Mouse (Mus musculus) left cerebral cortex, postnatal 36 days (tissue): ENCODE results near the gene Mxra7. TPM values are rescaled to one million over a fixed set of nuclear protein-coding genes. Genes with fewer than 3 reads are reported as not detected.
"Not testable (repeated sequence)": the region's sequence is repeated elsewhere in the genome, so short reads cannot be mapped to it uniquely, and the experiment has no call there.

Experiments used
- DNase-seq, 2 experiments: peaks; one replicate each; pipeline ENCODE4 v3.0.0; 2021 to 2022; ENCODE audit warnings: low spot score in 2 of 2, mixed read lengths in 1 of 2
- intact Hi-C: fragments of 180-260 bp; cut with DNase I; formaldehyde crosslinking; loops from one replicate; pipeline ENCODE4 v1.15.1; 2025
- total RNA-seq, 2 experiments: library from RNA; stranded (reverse); gene quantifications; 2 replicates each; pipeline ENCODE4 v1.2.3; 2021

Mxra7 gene
- total RNA-seq, 2 experiments from 2014 or later = 15.4 to 18.3 TPM

DNA sequence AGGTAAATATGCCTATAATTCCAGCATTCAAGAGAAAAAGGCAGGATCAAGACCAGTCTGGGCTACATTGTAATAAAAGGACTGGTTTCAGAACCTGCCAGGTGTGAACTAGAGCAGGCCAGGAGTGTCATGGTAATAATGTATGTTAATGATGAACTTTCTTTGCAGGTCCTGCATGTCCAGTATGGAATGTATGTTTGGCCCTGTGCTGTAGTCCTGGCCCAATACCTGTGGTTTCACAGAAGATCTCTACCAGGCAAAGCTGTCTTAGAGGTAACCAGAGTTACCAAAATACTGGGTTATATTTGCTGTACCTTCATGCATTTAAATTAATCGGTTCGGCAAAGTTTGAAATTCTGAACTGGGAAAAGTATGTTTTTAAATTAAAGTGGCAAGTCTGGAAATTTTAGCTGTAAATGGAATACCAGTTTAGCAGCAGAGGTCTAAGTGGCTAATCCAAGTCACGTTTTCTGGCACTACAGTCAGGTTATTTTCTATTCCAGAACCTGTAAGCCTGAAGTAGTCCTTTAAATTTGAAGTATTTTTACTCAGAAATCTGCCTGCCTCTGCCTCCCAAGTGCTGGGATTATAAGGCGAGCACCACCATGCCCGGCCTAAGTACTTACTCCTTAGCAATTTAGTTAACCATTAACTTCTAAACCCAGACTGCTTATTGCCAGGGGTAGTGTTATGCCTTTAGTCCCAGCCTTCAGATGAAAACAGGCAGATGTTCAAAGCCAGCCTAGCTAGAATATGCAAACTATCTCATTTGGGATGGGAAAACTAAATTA, 20.4 kb upstream of the Mxra7 start:
- intact Hi-C loops = no loop called here
- no peak for DNase-seq

DNA sequence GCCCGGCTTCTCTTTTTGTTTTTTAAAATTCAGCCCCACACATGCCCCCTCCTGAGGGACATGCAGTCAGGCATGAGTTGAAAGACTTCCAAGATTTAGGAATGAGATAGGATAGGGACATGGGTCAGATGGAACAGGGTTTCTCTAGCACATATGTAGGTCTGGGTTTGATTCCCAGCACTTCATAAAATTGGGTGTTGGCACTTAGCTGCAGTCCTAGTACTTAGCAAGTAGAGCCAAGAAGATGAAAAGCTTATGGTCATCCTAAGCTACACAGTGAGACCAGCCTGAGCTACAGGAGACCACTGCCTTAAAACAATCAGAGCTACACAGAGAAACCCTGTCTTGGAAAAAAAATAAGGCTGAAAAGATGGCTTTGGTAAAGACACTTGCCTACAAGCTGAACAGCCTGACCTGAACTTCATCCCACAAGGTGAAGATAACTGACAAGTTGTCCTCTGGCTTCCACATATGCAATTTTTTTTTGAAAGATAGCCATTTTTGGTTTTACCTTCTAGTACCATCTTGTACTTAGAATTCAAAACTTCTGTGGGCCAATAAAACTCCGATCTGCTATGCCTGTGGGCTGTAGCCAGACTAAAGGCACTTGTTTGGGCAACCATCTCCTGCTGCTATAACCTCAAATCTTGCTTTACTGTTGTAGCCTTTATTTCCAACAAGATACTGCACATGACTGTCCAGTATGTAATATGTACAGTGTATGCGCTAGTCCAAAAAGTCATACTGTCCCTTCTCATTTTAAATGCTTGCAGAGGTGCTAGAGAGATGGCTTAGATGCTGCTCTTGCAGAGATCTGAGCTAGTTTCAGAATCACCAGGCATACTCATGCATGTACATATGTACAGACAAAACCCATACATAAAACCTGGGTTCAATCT, 19.6 kb upstream of the Mxra7 start:
- intact Hi-C loops = no loop called here

DNA sequence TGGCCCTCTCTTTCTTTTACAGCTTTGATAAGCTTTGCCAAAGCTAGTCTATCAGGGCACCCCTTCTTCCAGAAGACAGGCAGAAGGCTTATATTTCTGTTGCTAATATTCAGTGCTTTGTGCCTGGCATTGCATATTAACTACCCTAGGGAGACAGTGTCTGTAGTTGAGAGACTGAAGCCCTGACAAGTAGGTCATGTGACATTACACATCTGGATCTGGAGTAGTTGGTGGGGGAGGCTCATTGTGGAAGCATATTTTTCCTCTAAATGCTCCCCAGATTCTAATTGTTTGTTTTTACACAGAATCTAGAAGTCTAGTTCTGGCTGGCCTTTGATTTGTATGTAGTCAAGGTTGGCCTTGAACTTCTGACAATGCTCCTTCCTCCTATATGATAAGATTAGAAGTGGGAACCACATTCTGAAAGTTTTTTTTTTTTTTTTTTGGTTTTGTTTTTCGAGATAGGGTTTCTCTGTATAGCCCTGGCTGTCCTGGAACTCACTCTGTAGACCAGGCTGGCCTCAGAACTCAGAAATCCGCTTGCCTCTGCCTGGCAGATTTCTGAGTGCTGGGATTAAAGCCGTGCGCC, 18.8 kb upstream of the Mxra7 start:
- DNase-seq = no peak
- intact Hi-C loops = no loop called here

More for the DNA sequence above, 19.6 kb upstream of the Mxra7 start:
- DNase-seq = no peak

DNA sequence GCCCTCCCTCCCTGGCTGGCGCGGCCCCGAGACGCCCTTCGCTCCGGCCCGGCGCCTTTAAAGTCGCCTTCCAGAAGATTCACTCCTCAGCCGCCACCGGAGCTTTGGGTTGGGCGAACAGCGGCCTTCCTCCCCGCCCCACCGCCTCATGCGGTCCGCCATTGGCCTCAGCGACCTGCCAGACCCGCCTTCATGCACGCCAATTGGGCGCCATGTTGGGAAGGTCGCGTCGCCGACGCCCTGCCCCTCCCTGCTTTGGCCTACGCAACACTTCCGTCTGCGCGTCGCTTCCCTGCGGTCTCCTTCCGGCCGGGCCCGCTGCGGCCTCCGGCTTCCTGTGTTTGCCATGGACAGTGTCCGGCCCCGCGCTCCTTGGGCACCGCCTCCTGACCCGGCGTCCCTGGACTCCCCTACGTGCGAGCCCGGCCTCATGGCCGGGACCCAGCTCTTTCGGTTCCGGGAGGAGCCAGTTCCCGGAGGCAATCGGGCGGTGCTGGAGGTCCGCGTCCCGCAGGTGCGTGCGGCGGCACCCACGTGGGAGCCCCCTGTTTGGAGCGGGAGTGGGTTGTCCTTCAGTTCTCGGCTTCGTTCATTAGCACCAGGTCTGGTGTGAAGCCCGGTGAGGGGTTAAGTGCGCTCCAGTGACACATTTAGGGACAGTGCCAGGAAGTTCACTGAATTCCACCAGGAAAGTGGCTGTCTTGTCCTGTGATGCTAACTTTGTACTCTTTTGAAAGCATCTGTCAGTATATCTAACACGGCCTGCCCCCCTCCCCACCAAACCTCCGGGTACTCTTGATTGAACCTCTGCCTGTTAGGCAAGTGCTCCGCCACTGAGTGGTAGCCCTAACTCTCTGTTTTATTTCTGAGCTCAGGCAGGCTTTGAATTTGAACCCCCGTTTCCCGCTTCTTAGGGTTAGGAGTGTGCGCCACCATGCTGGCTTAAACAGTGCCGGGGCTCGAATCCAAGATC, 15.7 kb upstream of the Mxra7 start, which contains the start of the genes Mettl23 and Jmjd6:
TSS of gene Mettl23 (plus strand) at position 18 of the 973 bp plus-strand sequence.
TSS of gene Jmjd6 (minus strand) at position 189 of the 973 bp plus-strand sequence.
- intact Hi-C loops = loop anchor here (1.0 kb wide), 1 partner anchor 10 kb away; the partner anchor contains the start of gene Srsf2

DNA sequence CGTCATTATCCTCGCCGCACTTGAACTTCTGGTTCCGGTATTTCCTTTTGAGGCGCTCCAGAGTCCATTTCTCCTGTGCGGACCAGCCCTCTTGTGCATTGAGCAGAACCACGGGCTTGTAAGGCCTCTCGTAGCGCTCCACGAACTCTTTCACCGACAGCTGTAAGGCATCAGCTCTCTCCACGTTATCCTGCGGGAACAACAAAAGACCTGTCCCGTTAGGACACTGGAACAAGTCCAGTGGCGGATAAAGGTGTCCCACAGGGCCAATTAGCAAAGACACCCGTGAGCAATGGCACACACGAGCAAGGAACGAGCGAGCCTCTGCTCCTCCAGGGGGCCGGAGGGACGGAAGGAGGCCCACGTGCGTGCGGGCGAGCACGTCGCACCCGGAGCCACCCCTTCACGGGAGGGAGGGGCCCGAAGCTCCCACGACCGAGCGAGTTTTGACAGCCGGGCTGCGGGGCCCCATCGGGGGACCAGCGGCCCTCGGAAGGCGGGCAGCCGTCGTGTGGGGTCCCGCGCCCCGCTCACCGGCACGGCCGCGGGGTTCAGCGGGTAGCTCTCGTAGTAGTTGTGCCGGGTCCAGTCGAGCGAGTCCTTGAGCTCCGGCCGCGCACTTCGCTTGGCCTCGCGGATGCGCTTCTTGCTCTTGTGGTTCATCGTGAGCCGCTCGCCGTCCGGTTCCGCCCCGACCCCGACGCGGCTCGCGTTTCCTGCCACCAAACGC, 14.8 kb upstream of the Mxra7 start:
- DNase-seq = peak; percentile 76 to 80
- intact Hi-C loops = loop anchor here (1.0 kb wide), 1 partner anchor 11 kb away; the partner anchor contains the start of gene Srsf2

More for the DNA sequence above, 15.7 kb upstream of the Mxra7 start, which contains the start of the genes Mettl23 and Jmjd6:
- DNase-seq = peak; percentile 98 to 99

DNA sequence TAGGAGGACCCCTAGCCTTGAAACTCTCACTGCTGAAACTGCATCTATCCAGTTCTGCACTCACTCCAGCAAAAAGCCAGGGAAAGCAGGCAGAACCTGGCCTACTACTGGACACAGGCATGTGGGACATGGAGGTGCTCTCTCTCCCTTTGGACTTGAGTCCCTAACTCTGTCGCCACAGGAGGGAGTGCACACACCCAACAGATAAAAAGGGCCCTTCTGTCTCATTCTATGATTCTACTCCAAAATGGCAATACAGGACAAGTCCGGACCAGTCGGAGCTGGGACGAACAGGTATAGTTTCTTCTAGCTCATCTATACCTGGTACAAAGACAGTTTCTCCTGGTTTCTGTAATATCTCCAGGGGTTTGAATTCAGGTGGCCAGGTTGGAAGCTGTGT, 12.9 kb upstream of the Mxra7 start:
- no peak for DNase-seq
- intact Hi-C loops = no loop called here

DNA sequence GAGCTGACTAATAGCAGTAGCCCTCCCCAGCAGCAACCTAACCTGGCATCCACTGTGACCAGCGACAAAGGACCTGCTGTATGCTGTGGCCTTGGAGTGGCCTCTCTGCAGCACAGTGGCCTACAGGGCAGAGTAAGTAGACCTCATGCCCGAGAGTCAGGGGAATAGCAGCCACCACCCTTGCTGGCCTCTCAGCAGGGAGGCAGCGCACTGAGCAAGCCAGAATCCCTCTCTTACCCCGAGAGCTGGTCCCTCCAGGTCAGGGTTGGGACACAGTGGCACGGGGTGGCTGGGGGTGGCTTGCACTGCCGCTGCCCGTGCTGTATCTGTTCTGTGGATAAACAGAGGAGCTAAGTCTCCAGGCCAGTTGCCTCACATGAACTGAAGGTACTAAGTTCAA, 11.8 kb upstream of the Mxra7 start:
- intact Hi-C loops = no loop called here
- no peak for DNase-seq

DNA sequence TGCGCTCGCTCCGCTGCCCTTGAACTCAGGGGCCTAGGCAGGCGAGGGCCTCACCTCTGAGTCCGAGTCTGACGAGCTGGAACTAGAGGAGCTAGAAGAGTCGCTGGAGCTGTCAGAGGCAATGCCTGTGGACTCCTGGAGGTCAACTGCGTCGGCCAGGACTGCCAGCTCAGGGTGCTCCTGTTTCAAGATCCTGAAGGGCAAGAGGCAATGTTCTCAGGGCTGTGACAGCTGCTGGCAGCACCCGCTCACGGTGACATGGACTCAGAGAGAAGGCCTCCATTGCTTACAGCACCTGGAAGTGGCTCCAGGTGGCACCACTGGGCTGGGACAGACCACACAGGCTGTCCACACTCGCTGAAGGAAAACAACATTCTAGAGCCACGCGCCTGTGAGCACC, 11.1 kb upstream of the Mxra7 start:
- intact Hi-C loops = no loop called here

DNA sequence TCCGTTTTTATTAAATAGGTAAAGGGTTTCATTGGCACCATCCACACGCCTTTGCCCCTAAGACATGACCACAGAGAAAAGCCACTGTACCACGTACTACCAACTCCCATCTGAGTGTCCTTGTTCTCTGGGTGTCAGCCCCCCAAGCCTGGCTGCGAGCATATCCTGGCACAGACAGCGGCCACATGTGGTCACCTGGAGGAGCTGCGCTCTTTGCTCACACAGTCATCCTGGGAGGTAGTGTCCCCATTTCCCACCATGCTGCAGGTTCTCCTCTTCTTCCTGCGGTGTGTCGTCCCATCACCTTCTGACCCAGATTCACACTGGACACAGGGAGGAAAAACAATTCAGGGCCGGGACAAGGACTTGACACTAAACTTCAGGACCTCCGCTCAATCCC, 9.6 kb upstream of the Mxra7 start:
- intact Hi-C loops = no loop called here
- DNase-seq = no peak

More for the DNA sequence above, 11.1 kb upstream of the Mxra7 start:
- DNase-seq = no peak

DNA sequence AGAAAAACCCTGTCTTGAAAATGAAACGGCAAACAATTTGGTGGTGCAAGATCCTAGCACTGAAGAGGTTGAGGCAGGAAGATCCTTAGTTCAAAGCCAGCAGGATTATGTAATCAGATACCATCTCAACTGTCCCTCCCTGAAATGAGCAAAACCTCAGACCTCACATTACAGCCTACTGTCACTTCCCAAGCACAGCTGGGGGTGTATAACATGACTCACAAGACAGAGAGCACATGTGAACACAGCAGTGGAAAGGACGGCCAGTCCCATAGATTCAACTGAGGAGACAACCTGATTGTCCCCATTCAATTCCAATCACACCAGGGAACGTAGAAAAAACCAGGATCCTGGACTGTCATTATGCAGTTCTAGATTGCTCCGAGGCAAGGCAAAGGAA, 8.4 kb upstream of the Mxra7 start:
- intact Hi-C loops = no loop called here

DNA sequence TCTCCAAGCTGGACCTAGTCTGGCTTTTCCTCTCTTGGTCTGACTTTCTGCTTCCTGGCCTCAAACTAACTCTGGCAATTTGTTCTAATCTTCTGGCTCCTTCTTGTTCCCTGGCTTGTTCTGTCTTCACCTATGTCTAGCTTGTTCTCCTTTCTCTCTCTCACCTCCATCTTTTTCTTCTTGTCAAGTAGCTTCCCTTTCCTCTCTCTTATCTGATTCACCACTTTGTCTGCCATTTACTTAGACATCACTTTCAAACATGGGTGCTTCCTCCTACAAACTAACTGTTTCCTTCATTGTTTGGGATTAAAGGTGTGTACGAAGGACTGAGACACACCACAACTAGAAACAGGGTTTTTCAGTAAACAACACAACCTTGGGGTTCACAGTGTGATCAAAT, 7.1 kb upstream of the Mxra7 start:
- no peak for DNase-seq
- intact Hi-C loops = no loop called here

More for the DNA sequence above, 8.4 kb upstream of the Mxra7 start:
- DNase-seq = no peak

DNA sequence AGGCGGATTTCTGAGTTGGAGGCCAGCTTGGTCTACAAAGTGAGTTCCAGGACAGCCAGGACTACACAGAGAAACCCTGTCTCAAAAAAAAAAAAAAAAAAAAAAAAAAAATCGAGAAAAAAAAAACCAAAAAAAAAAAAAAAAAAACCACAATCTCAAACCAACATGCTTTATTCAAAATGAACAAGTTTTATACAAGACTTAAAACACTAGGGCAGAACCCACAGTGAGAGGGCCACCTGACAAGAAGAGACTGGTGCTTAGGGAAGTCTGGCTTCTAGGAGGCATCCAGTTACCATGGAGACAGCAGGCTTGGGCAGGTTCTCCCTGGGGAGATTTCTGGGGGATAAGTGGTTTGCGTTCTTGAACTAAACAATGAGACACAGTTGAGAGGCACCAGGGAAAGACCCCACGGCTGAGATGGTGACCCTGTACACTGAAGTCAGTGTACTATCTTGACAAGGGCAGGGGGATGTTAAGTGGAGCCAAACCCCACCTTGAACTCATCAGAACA, 4.4 kb upstream of the Mxra7 start:
- intact Hi-C loops = no loop called here
- DNase-seq = no peak

DNA sequence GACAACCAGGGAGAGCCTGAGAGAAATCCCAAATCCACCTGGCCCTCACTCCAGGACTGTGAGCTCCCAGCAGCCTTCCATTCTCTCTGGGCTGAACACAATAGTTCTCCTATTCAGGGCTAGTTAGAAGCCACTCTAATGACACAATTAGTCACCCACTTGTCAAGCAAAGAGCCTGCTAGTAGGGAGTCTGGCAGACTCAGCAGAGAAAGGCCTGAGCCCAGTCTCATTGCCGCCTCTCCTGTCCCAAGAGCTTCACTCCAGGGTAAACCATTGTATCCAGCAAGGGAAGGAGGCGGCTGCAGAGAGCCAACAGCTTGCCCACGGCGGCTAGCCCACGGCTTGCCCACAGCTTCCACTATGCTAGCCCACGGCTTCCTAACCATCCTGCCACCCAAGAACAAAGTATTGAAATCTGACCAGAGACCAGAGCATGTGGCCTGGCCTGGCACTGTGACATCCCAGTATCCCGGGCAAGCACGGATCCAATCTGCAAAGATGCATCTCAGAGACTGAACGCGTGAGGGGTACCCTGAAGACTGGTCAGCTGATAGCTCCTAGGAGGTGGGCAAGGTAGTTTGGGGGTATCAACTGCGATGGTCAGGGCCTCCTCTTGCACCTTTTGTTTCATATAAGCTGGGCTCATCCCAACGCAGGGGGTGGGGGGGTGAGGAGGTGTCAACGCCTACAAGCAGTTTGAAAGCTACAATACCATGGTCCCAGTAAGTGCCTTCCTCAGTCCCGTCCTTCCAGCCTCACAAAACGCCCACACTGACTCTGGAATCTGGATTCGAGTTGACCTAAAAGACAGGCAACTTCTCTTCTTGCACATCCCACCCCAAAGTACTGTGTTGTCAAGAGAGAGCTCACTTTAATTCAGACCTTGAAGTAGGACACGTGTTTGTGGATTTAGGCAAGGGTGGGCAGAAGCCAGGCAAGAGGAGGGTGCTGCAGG, 1.0 kb downstream of the Mxra7 start:
- intact Hi-C loops = no loop called here
- no peak for DNase-seq

DNA sequence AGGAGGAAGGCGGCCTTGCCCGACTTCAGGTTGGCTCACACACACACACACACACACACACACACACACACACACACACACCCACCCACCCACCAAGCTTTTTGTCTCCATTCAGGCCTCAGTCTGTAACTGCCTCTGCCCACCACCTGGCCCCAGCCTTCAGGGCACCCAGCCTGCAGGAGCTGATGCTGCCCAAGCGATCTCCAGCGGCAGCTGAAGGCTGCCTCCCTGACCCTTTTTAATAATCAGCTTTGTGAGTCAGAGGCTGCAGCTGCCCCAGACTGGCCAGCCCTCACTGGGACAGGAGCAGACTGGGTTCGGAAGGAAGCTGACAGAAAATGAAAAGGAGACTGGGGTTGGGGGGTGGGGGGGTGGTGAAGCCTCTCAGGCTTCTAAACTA, 2.6 kb downstream of the Mxra7 start:
- no peak for DNase-seq
- intact Hi-C loops = no loop called here

DNA sequence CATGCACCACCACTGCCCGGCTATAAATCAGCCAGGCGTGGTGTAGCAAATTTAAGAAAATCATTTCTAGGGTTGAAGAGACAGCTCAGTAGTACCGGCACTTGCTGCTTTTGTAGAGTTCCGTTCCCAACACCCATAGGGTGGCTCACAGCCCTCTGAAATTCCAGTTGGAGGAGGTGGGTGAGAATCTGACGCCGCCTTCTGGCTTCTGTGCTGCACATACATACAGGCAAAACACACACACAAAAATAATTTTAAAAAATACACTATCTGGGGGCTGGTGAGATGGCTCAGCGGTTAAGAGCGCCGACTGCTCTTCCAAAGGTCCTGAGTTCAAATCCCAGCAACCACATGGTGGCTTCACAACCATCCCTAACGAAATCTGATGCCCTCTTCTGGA, 4.0 kb downstream of the Mxra7 start:
- DNase-seq = peak in 1 of 2 experiments; percentile 43
- intact Hi-C loops = not testable (repeated sequence)

DNA sequence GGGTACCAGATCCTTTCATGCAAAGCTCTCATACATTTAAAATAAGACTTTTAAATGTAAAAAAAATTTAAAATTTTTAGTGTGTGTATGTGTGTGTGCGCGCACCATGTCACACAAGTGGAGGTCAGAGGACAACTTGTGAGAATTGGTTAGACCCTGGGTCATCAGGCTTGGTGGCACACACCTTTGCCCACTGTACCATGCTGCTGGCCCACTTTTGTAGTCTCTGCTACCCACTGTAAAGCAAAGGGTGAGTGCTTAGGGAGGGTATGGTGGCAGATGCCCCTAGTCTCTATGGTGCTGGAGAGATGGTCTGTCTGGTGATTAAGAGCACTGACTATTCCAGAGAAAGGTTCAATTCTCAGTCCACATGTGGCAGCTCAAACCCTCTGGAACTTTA, 4.6 kb downstream of the Mxra7 start:
- intact Hi-C loops = no loop called here

DNA sequence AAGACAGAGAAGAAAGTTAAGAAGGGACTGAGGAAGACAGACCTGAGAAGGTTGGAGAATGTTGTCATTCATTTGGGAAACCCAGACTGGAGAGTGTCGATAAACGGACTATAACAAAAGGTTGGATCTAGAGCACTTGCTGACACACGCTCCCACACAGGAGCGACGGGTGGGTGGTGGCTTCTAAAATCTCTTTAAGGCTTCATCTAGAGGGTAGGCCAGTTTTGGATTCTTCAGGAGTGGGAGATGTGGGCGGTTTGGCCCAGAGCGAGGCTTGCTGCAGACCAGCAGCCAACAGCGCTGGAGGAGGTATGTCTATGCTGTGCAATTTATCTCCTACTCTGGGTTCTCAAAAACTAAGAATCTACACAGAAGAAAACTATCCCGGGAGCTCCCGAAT, 5.2 kb downstream of the Mxra7 start:
- peak; percentile 23 to 45 for DNase-seq
- intact Hi-C loops = no loop called here

More for the DNA sequence above, 4.6 kb downstream of the Mxra7 start:
- no peak for DNase-seq
